Mouse (Mus musculus) hindbrain, embryonic 16.5 days (tissue): Measurements from ENCODE around the gene Pigv. TPM values are rescaled to one million over a fixed set of nuclear protein-coding genes. Genes with fewer than 3 reads are reported as not detected.

ENCODE experiments used
- ATAC-seq: fragments of 200-750 bp; cut with Nextera tagmentation; 2 replicates; pipeline ENCODE4 v1.8.0; 2017; ENCODE audit warnings: moderate TSS enrichment, moderate library complexity
- H3K27ac ChIP-seq: fragments of 300-500 bp; sonication (generic); 2 replicates; pipeline ENCODE4 v1.5.1; 2014; ENCODE audit warnings: low read depth, mild to moderate bottlenecking, control low read depth, low read length, moderate library complexity
- H3K27me3 ChIP-seq: fragments of 300-500 bp; sonication (generic); replicated peaks from 2 replicates; pipeline ENCODE4 v1.6.1; 2014; ENCODE audit warnings: low read length; ENCODE audit not compliant: control insufficient read depth, insufficient read depth
- H3K36me3 ChIP-seq: fragments of 300-500 bp; sonication (generic); 2 replicates; pipeline ENCODE4 v1.6.1; 2014; ENCODE audit warnings: mild to moderate bottlenecking, low read length, moderate library complexity, mixed read lengths; ENCODE audit not compliant: control insufficient read depth, insufficient read depth
- H3K4me1 ChIP-seq: fragments of 300-500 bp; sonication (generic); 2 replicates; pipeline ENCODE4 v1.6.1; 2014; ENCODE audit warnings: low read depth, low read length; ENCODE audit not compliant: control insufficient read depth, insufficient read depth
- H3K4me2 ChIP-seq: fragments of 300-500 bp; sonication (generic); 2 replicates; pipeline ENCODE4 v1.6.1; 2014; ENCODE audit warnings: mild to moderate bottlenecking, low read length, control low read depth, moderate library complexity
- H3K4me3 ChIP-seq: fragments of 300-500 bp; sonication (generic); 2 replicates; pipeline ENCODE4 v1.5.1; 2014; ENCODE audit warnings: mild to moderate bottlenecking, low read length, control low read depth, moderate library complexity
- H3K9ac ChIP-seq: fragments of 300-500 bp; sonication (generic); 2 replicates; pipeline ENCODE4 v1.6.1; 2014; ENCODE audit warnings: low read depth, mild to moderate bottlenecking, control low read depth, low read length, moderate library complexity
- H3K9me3 ChIP-seq: fragments of 300-500 bp; sonication (generic); 2 replicates; pipeline ENCODE4 v1.6.1; 2014; ENCODE audit warnings: mild to moderate bottlenecking, low read length, moderate library complexity; ENCODE audit not compliant: control insufficient read depth
- WGBS: fragments of 180-500 bp; shearing (Covaris S2); extraction: QIAGEN DNeasy Blood & Tissue Kit; methylation state at CpG from one replicate; pipeline ENCODE4 v1.1.7; 2014; 5-methylcytosine and 5-hydroxymethylcytosine counted together
- polyA plus RNA-seq: library from polyadenylated mRNA; unstranded; fragments of >200 nt; fragmentation: Nextera tagmentation; extraction: Ambion mirVana; gene quantifications from 2 replicates; pipeline ENCODE4 v1.2.1, GENCODE M21; 2015

Gene Pigv
- polyA plus RNA-seq = 14.1 and 15.9 TPM in 2 replicates

- Histone ChIP-seq H3K9ac (peak within 1 kb of the TSS; percentile 88), H3K4me1 (peaks cover 34% of the 10 kb centered on the region)
Measured at GRCm38 (mm10) chr4:133671881-133672844, at the start of gene Pigv. Gene Pigv, minus strand, starts transcription at chr4:133672647.

GRCm38 (mm10) chr4:133719791-133720190, 47.3 kb upstream of the Pigv start:
- Histone ChIP-seq H3K27me3 (no peaks in the 10 kb centered on the region), H3K27ac (no peak overlapping the region), H3K36me3 (peaks cover 25% of the 10 kb centered on the region), H3K4me3 (no peak overlapping the region), H3K4me2 (no peak overlapping the region), H3K9me3 (no peaks in the 10 kb centered on the region), H3K9ac (no peak overlapping the region), H3K4me1 (no peaks in the 10 kb centered on the region)
- 92% methylated on average over 3 of the region's 3 CpGs for WGBS
- ATAC-seq = no peak

More at GRCm38 (mm10) chr4:133671881-133672844, at the start of gene Pigv:
- H3K27me3 ChIP-seq = no peaks in the 10 kb centered on the region
- ATAC-seq = peak; percentile 91
- no peaks in the 10 kb centered on the region for H3K9me3 ChIP-seq
- no peaks in the 10 kb centered on the region for H3K36me3 ChIP-seq
- WGBS = under 1% methylated on average over 43 of the region's 76 CpGs
- peak within 1 kb of the TSS; percentile 98 for H3K27ac ChIP-seq
- peak within 1 kb of the TSS; percentile 70 for H3K4me2 ChIP-seq
- peak within 1 kb of the TSS; percentile 74 for H3K4me3 ChIP-seq

GRCm38 (mm10) chr4:133712755-133713154, 40.3 kb upstream of the Pigv start:
- 0 out of 2 replicates have a peak, but pooled peaks cover 3% of the 10 kb centered on the region for H3K36me3 ChIP-seq
- 92% methylated on average over 5 of the region's 5 CpGs for WGBS
- H3K4me2 ChIP-seq = no peak overlapping the region
- no peak for ATAC-seq
- H3K9ac ChIP-seq = no peak overlapping the region
- H3K4me1 ChIP-seq = no peaks in the 10 kb centered on the region; the same call in 1 of the 2 replicates
- no peaks in the 10 kb centered on the region for H3K27me3 ChIP-seq
- H3K4me3 ChIP-seq = no peak overlapping the region
- no peaks in the 10 kb centered on the region for H3K9me3 ChIP-seq
- H3K27ac ChIP-seq = no peak overlapping the region

- 69% methylated on average over 6 of the region's 6 CpGs for WGBS
- H3K4me1 ChIP-seq = no peaks in the 10 kb centered on the region; the same call in 1 of the 2 replicates
- 0 out of 2 replicates have a peak, but pooled peaks have one; percentile 6 for ATAC-seq
- no peak overlapping the region for H3K4me3 ChIP-seq
- no peak overlapping the region for H3K27ac ChIP-seq
- no peak overlapping the region for H3K9ac ChIP-seq
- 0 out of 2 replicates have a peak, but pooled peaks cover 3% of the 10 kb centered on the region for H3K36me3 ChIP-seq
- H3K27me3 ChIP-seq = no peaks in the 10 kb centered on the region
- H3K4me2 ChIP-seq = no peak overlapping the region
- H3K9me3 ChIP-seq = no peaks in the 10 kb centered on the region
Measured at GRCm38 (mm10) chr4:133711307-133712076, 39.0 kb upstream of the Pigv start.

DNA sequence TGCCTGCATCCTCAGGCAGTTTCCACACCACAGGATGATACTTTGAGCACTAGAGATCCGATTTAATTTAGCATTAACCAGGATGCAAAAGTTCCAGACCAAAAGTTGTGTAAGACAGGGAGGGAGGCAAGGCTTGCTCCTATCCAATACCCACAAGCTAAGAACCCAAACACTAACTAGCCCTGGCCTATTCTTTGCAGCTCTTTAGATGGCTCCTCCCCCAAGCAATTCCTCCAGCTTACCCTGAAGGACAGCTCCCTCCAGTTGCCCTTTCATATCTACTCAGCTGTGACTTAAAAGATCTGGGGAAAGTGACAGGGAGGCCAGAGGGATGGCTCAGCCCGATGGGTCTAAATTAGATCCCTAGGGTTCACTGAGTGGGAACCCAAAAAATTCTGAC, 36.9 kb upstream of the Pigv start:
- no peak overlapping the region for H3K4me2 ChIP-seq
- H3K36me3 ChIP-seq = 0 out of 2 replicates have a peak, but pooled peaks cover 3% of the 10 kb centered on the region
- H3K9me3 ChIP-seq = no peaks in the 10 kb centered on the region
- no peaks in the 10 kb centered on the region; the same call in 1 of the 2 replicates for H3K4me1 ChIP-seq
- H3K27me3 ChIP-seq = no peaks in the 10 kb centered on the region
- no peak overlapping the region for H3K27ac ChIP-seq
- ATAC-seq = no peak
- no peak overlapping the region for H3K4me3 ChIP-seq
- WGBS = 42% methylated on average over 2 of the region's 2 CpGs
- H3K9ac ChIP-seq = no peak overlapping the region

DNA sequence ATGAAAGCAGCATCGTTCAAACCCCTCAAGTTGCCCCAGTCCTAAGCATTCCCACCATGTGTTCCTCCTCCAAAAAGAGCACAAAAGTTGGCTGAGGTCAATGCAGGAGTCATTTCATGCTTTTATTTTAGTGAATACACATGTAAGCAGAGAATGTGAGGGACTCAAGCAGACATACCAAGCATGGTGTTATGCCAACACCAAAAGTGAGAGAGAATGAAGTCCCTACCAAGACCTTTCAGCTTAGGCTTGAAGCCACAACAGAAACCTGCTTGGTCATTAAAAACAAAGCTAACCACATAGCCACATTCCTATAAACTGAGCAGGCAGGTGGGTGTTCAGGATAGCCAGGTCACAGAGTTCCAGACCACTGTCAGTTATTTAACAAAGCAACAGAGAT, 35.0 kb upstream of the Pigv start:
- 34% methylated on average over 1 of the region's 1 CpGs for WGBS
- no peak for ATAC-seq
- no peaks in the 10 kb centered on the region; the same call in 1 of the 2 replicates for H3K4me1 ChIP-seq
- no peak overlapping the region for H3K27ac ChIP-seq
- no peak overlapping the region for H3K4me3 ChIP-seq
- no peak overlapping the region for H3K4me2 ChIP-seq
- no peaks in the 10 kb centered on the region for H3K9me3 ChIP-seq
- H3K9ac ChIP-seq = no peak overlapping the region
- no peaks in the 10 kb centered on the region for H3K27me3 ChIP-seq
- H3K36me3 ChIP-seq = no peaks in the 10 kb centered on the region

- no peaks in the 10 kb centered on the region for H3K36me3 ChIP-seq
- 65% methylated on average over 8 of the region's 8 CpGs for WGBS
- H3K4me1 ChIP-seq = no peaks in the 10 kb centered on the region; the same call in 1 of the 2 replicates
- H3K27me3 ChIP-seq = no peaks in the 10 kb centered on the region
- ATAC-seq = peak; percentile 58; the same call in 1 of the 2 replicates
- no peak overlapping the region for H3K27ac ChIP-seq
- H3K4me2 ChIP-seq = no peak overlapping the region
- H3K4me3 ChIP-seq = no peak overlapping the region
- H3K9ac ChIP-seq = no peak overlapping the region
- no peaks in the 10 kb centered on the region for H3K9me3 ChIP-seq
Measured at GRCm38 (mm10) chr4:133706956-133707355, 34.5 kb upstream of the Pigv start.

DNA sequence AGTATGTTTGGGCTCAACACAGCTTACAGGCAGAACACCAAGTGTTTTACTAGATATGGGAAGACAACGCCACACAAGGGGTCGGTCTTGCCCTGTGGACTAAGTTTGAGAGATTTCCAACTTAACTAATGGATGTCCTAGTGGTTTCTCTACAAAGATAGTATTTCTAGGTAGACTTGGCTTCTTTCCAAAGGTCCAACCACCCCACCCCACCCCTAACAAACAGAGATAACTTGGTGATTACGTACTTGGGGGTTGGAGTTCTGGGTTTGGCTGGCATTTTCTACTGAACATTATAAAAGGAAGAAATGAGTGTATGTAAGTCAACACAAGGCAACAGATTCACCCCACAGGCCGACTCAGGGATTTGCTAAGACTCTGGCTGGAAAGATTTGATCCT, 32.6 kb upstream of the Pigv start:
- no peak overlapping the region for H3K9ac ChIP-seq
- H3K9me3 ChIP-seq = no peaks in the 10 kb centered on the region
- no peak overlapping the region for H3K4me3 ChIP-seq
- no peak for ATAC-seq
- WGBS = 89% methylated on average over 4 of the region's 4 CpGs
- H3K36me3 ChIP-seq = 0 out of 2 replicates have a peak, but pooled peaks cover 2% of the 10 kb centered on the region
- H3K27me3 ChIP-seq = no peaks in the 10 kb centered on the region
- H3K4me1 ChIP-seq = peaks cover 4% of the 10 kb centered on the region
- no peak overlapping the region for H3K27ac ChIP-seq
- H3K4me2 ChIP-seq = no peak overlapping the region
